12 mouse cellular contexts compared by ENCODE assay signal in genomic region chr4:40725554-40725953, GRCm38 (mm10). TPM values are rescaled to one million over a fixed set of nuclear protein-coding genes. Genes with fewer than 3 reads are reported as not detected.
DNase-seq lines count a peak whose midpoint lies in the region; ATAC-seq and TF ChIP-seq lines count a peak whose summit lies in the region.
"Had no signal": no experiment of that assay in that cellular context is flagged by ENCODE, and none has a peak within 500 bp of the region (broad histone marks: within the 10 kb centered on the region; RNA-seq: fewer than 3 reads in every experiment).

No protein-coding gene starts in this region.

- peaks cover 34% of the 10 kb centered on the region for H3K36me3 ChIP-seq in kidney, embryonic 16.5 days (ENCODE audit: insufficient read depth, low read length)
- peaks cover 27% of the 10 kb centered on the region for H3K36me3 ChIP-seq in kidney, adult 2 months (ENCODE audit: control insufficient read depth, insufficient read depth, low read length)
- H3K36me3 ChIP-seq in E14TG2a.4 (ENCODE audit: insufficient read depth, low read length): peaks cover 71% of the 10 kb centered on the region
- H3K36me3 ChIP-seq in limb, embryonic 13.5 days: peaks cover 57% of the 10 kb centered on the region

- no peak for TF ChIP-seq CTCF in kidney, adult 2 months (conservative IDR thresholded peaks at IDR 0.05; ENCODE audit: insufficient read depth, insufficient read length, low read depth, low read length)
- no peak for TF ChIP-seq CTCF in E14TG2a.4 (conservative IDR thresholded peaks at IDR 0.05; ENCODE audit: low read length)
- no peak for TF ChIP-seq CTCF in cerebellum, adult 2 months (IDR thresholded peaks at IDR 0.05; ENCODE audit: borderline replicate concordance, insufficient read depth, low read depth, low read length)

- no peak overlapping the region for H3K9ac ChIP-seq in kidney, embryonic 16.5 days (replicated peaks; ENCODE audit: low read length)
- H3K9ac ChIP-seq in limb, embryonic 13.5 days: no peak overlapping the region
- H3K9ac ChIP-seq: heart, embryonic 12.5 days had no signal

- no peak overlapping the region for H3K4me3 ChIP-seq in kidney, embryonic 16.5 days (ENCODE audit: low read length)
- H3K4me3 ChIP-seq in kidney, adult 2 months (ENCODE audit: insufficient read depth, low read depth, low read length): no peak overlapping the region
- H3K4me3 ChIP-seq in E14TG2a.4 (replicated peaks; ENCODE audit: low read length): peak overlapping the region; percentile 96; the same call in 1 of the 2 replicates
- H3K4me3 ChIP-seq in limb, embryonic 13.5 days: no peak overlapping the region
- H3K4me3 ChIP-seq in cerebellum, adult 2 months (replicated peaks; ENCODE audit: insufficient read depth, low read depth, low read length): no peak overlapping the region
- H3K4me3 ChIP-seq: heart, embryonic 12.5 days had no signal

- H3K4me1 ChIP-seq in kidney, embryonic 16.5 days (ENCODE audit: insufficient read depth, low read length): peaks cover 29% of the 10 kb centered on the region
- H3K4me1 ChIP-seq in kidney, adult 2 months (ENCODE audit: control insufficient read depth, insufficient read depth, low read length): peaks cover 12% of the 10 kb centered on the region
- H3K4me1 ChIP-seq in E14TG2a.4 (replicated peaks; ENCODE audit: low read depth, low read length): peaks cover 72% of the 10 kb centered on the region
- H3K4me1 ChIP-seq in limb, embryonic 13.5 days: peaks cover 36% of the 10 kb centered on the region
- H3K4me1 ChIP-seq in cerebellum, adult 2 months (ENCODE audit: control insufficient read depth, insufficient read depth, low read length): peaks cover 3% of the 10 kb centered on the region; the same call in 1 of the 2 replicates

- H3K9me3 ChIP-seq in kidney, embryonic 16.5 days (ENCODE audit: low read length): no peaks in the 10 kb centered on the region
- no peaks in the 10 kb centered on the region for H3K9me3 ChIP-seq in E14TG2a.4 (ENCODE audit: low read length)
- no peaks in the 10 kb centered on the region for H3K9me3 ChIP-seq in limb, embryonic 13.5 days
- H3K9me3 ChIP-seq: heart, embryonic 12.5 days had no signal

- H3K27ac ChIP-seq in kidney, embryonic 16.5 days (ENCODE audit: low read length): no peak overlapping the region
- H3K27ac ChIP-seq in kidney, adult 2 months (ENCODE audit: insufficient read depth, low read depth, low read length): no peak overlapping the region
- no peak overlapping the region for H3K27ac ChIP-seq in limb, embryonic 13.5 days
- H3K27ac ChIP-seq in cerebellum, adult 2 months (ENCODE audit: insufficient read depth, low read length): no peak overlapping the region
- H3K27ac ChIP-seq: kidney, postnatal 0 days; macrophage had no signal

- peak overlapping the region; percentile 79; the same call in 1 of the 2 replicates for H3K4me2 ChIP-seq in kidney, embryonic 16.5 days (replicated peaks; ENCODE audit: low read depth, low read length)
- H3K4me2 ChIP-seq in limb, embryonic 13.5 days (replicated peaks): peak overlapping the region; percentile 85; the same call in 1 of the 2 replicates

- no peak for TF ChIP-seq POLR2A in kidney, adult 2 months (IDR thresholded peaks at IDR 0.05; ENCODE audit: low read depth, low read length)
- TF ChIP-seq POLR2A in cerebellum, adult 2 months (IDR thresholded peaks at IDR 0.05; ENCODE audit: borderline replicate concordance, insufficient read depth, low read length): no peak

- H3K27me3 ChIP-seq in kidney, embryonic 16.5 days (ENCODE audit: insufficient read depth, low read length): no peaks in the 10 kb centered on the region
- no peaks in the 10 kb centered on the region for H3K27me3 ChIP-seq in kidney, adult 2 months (replicated peaks; ENCODE audit: control insufficient read depth, insufficient read depth, low read length)
- H3K27me3 ChIP-seq in E14TG2a.4 (ENCODE audit: insufficient read depth, low read length): no peaks in the 10 kb centered on the region
- no peaks in the 10 kb centered on the region for H3K27me3 ChIP-seq in limb, embryonic 13.5 days
- H3K27me3 ChIP-seq in cerebellum, adult 2 months (ENCODE audit: control insufficient read depth, insufficient read depth, low read length): no peaks in the 10 kb centered on the region
- H3K27me3 ChIP-seq: heart, embryonic 12.5 days had no signal

- no peak for DNase-seq in kidney, adult 2 months
- peak; percentile 96 for DNase-seq in fat pad, adult 2 months (ENCODE audit: extremely low read depth, low read depth, low spot score)
- DNase-seq in cerebellum, adult 2 months: no peak
- DNase-seq in urinary bladder, adult 2 months (ENCODE audit: low spot score): no peak
- DNase-seq in MN1 (ENCODE audit: low spot score): no peak
- DNase-seq: thymus, adult 18-20 months had no signal

- no peak for ATAC-seq in kidney, embryonic 16.5 days (ENCODE audit: low FRiP score, low TSS enrichment)
- no peak for ATAC-seq in limb, embryonic 13.5 days (ENCODE audit: low FRiP score, low read depth)

RNA-seq across cellular contexts. Expression of gene Dnaja1, which starts 3.6 kb away (rescaled TPM):
- 469 and 481 TPM in 2 replicates for polyA plus RNA-seq in kidney, embryonic 16.5 days (2015; fragmentation: Nextera tagmentation; extraction: Ambion mirVana)
- 11.8 and 23.1 TPM in 2 replicates for polyA plus RNA-seq in kidney, adult 2 months (2012; rRNA removed)
- polyA plus RNA-seq in limb, embryonic 13.5 days (2015; fragmentation: Nextera tagmentation; extraction: Ambion mirVana): 449 and 469 TPM in 2 replicates
- polyA plus RNA-seq in cerebellum, adult 2 months (2012; rRNA removed): 83.7 and 93.0 TPM in 2 replicates
- 47.7 and 61.5 TPM in 2 replicates for polyA plus RNA-seq in urinary bladder, adult 2 months (2012; rRNA removed)

RNA-seq across cellular contexts. Expression of gene Aptx, which starts 22.6 kb away (rescaled TPM):
- polyA plus RNA-seq in kidney, embryonic 16.5 days (2015; fragmentation: Nextera tagmentation; extraction: Ambion mirVana): 28.5 and 30.2 TPM in 2 replicates
- polyA plus RNA-seq in kidney, adult 2 months (2012; rRNA removed): 7.2 and 8.9 TPM in 2 replicates
- polyA plus RNA-seq in limb, embryonic 13.5 days (2015; fragmentation: Nextera tagmentation; extraction: Ambion mirVana): 35.2 and 36.2 TPM in 2 replicates
- polyA plus RNA-seq in cerebellum, adult 2 months (2012; rRNA removed): 20.8 and 24.1 TPM in 2 replicates
- 17.5 and 19.3 TPM in 2 replicates for polyA plus RNA-seq in urinary bladder, adult 2 months (2012; rRNA removed)

RNA-seq across cellular contexts. Expression of gene Smu1, which starts 32.2 kb away (rescaled TPM):
- polyA plus RNA-seq in kidney, embryonic 16.5 days (2015; fragmentation: Nextera tagmentation; extraction: Ambion mirVana): 170 and 176 TPM in 2 replicates
- polyA plus RNA-seq in kidney, adult 2 months (2012; rRNA removed): 21.2 and 30.1 TPM in 2 replicates
- 160 TPM in 2 replicates for polyA plus RNA-seq in limb, embryonic 13.5 days (2015; fragmentation: Nextera tagmentation; extraction: Ambion mirVana)
- polyA plus RNA-seq in cerebellum, adult 2 months (2012; rRNA removed): 57.0 and 57.8 TPM in 2 replicates
- 52.9 and 64.9 TPM in 2 replicates for polyA plus RNA-seq in urinary bladder, adult 2 months (2012; rRNA removed)
